Mouse (Mus musculus) stomach, postnatal 0 days (tissue): ENCODE results near the gene Olfr736.

ENCODE experiments used
- CTCF ChIP-seq: IDR thresholded peaks from 2 replicates; pipeline ENCODE4 v1.5.1; 2016; ENCODE audit warnings: antibody characterized with exemption, low read depth, mild to moderate bottlenecking, moderate library complexity
- EP300 ChIP-seq: optimal IDR thresholded peaks from 2 replicates; pipeline ENCODE3; 2016; ENCODE audit warnings: antibody characterized with exemption

DNA sequence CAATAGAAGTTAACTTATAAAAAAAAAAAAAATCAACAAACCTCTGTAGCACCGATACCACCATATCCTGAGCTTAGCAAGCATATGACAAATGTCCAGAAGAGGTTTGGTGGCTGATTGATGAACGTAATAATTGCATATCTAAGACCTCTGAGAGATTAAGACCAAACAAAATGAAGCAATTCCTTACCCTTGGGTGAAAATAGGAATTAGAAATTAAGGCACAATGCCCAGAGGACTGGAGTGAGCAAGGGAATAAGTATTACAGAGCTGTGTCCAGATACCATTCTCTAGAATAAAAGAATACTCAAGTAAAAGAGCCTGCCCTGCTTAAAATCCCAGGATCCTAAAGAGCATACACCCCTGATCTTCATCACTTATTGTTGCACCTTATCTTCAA, 37.4 kb downstream of the Olfr736 start, which contains the start of gene Olfr739:
- TF ChIP-seq CTCF, result no peak
- TF ChIP-seq EP300, result no peak
